Mouse (Mus musculus): ENCODE measurements around the gene St3gal3. TPM values are rescaled to one million over a fixed set of nuclear protein-coding genes. Genes with fewer than 3 reads are reported as not detected.

The St3gal3 gene
- polyA plus RNA-seq, 1 experiment from 2014 or later: 1.6 TPM

GRCm38 (mm10) chr4:118137857-118138256 is 3.1 kb upstream of the St3gal3 start:
- H3K9me3 ChIP-seq (replicated peaks): no peaks in the 10 kb centered on the region
- ATAC-seq (ENCODE audit: low read depth) (no peak), DNase-seq (no peak)
- no peak overlapping the region for H3K4me3 ChIP-seq (replicated peaks)
- no peak overlapping the region for H3K27ac ChIP-seq
- peaks cover 64% of the 10 kb centered on the region for H3K36me3 ChIP-seq
- no peak overlapping the region for H3K4me2 ChIP-seq
- no peaks in the 10 kb centered on the region for H3K27me3 ChIP-seq
- peaks cover 24% of the 10 kb centered on the region for H3K4me1 ChIP-seq (replicated peaks)
- 88% methylated on average over 16 of the region's 16 CpGs for WGBS (ENCODE audit: insufficient replicate concordance)
- no peak overlapping the region for H3K9ac ChIP-seq

DNA sequence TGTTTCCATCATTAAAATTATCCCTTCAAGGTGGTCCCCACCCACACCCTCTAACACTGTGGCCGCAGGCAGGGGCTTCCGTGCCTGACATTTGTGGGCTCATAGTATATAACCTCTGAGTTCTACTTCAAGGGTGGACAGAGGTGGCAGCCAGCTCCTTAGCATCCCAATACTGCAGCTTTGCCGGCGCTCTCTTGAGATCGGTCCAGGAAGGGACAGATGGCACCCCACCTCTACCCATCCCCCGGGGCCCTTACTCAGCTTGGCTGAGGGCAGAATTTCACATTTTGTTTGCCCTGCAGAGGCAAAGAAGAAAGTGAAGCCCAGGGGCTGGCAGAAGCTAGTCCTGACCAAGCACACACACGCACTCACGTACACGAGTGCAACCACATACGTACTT is 2.6 kb upstream of the St3gal3 start:
- ATAC-seq (ENCODE audit: low read depth) (no peak), DNase-seq (no peak)
- no peak overlapping the region for H3K4me2 ChIP-seq
- no peak overlapping the region for H3K9ac ChIP-seq
- peaks cover 58% of the 10 kb centered on the region for H3K36me3 ChIP-seq
- no peak overlapping the region for H3K4me3 ChIP-seq (replicated peaks)
- no peaks in the 10 kb centered on the region for H3K27me3 ChIP-seq
- H3K4me1 ChIP-seq (replicated peaks): peaks cover 25% of the 10 kb centered on the region
- H3K9me3 ChIP-seq (replicated peaks): no peaks in the 10 kb centered on the region
- no peak overlapping the region for H3K27ac ChIP-seq
- WGBS (ENCODE audit: insufficient replicate concordance): 90% methylated on average over 10 of the region's 10 CpGs

- H3K4me1 ChIP-seq (replicated peaks): peaks cover 30% of the 10 kb centered on the region
- peak overlapping the region; percentile 91 for H3K9ac ChIP-seq
- WGBS (ENCODE audit: insufficient replicate concordance): 98% methylated on average over 1 of the region's 1 CpGs
- peak overlapping the region; percentile 95 for H3K4me2 ChIP-seq
- peaks cover 41% of the 10 kb centered on the region for H3K36me3 ChIP-seq
- DNase-seq (no peak), ATAC-seq (ENCODE audit: low read depth) (no peak)
- no peaks in the 10 kb centered on the region for H3K9me3 ChIP-seq (replicated peaks)
- peak overlapping the region; percentile 95 for H3K4me3 ChIP-seq (replicated peaks)
- H3K27me3 ChIP-seq: no peaks in the 10 kb centered on the region
- H3K27ac ChIP-seq: peak overlapping the region; percentile 44; the same call in 1 of the 2 replicates
Measured at GRCm38 (mm10) chr4:118135414-118135813, 700 bp upstream of the St3gal3 start.

GRCm38 (mm10) chr4:118131329-118131728 is 3.4 kb downstream of the St3gal3 start:
- Histone ChIP-seq H3K4me2 (no peak overlapping the region), H3K27ac (no peak overlapping the region), H3K9ac (no peak overlapping the region), H3K36me3 (peaks cover 4% of the 10 kb centered on the region; the same call in 1 of the 2 replicates), H3K9me3 (replicated peaks) (no peaks in the 10 kb centered on the region), H3K27me3 (no peaks in the 10 kb centered on the region), H3K4me3 (replicated peaks) (no peak overlapping the region), H3K4me1 (replicated peaks) (peaks cover 36% of the 10 kb centered on the region)
- DNase-seq: no peak
- 83% methylated on average over 5 of the region's 5 CpGs for WGBS (ENCODE audit: insufficient replicate concordance)
- ATAC-seq (ENCODE audit: low read depth): no peak

DNA sequence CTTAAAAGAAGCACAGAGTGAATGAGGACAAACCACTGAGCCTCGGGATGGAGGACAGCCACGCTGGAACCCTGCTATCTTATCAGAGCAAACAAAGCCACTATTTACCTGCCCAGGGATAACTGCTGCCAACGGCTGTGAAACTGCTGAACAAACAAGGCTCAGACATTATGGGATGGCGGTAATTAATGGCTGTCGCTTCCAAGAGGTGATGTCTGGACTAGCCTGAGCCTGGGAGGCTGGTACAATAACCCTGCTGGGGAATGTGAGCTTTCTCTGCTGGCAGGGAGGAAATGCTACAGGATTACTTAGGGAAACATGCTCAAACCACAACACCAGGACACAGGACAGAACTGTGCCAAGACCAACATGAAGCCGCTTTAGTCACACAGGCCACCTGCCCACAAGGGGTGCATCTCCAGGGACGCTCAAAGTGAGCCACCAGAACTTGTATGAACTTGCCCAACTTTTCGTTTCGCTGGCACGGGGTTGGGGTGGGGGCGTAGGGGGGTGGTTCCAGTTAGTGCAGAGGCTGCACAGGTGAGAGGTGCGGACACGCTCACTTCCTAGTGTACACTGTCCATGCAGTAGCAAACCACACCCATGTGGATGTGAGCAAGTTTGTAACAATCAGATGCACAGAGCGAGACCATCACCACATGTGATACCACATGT is 11.5 kb downstream of the St3gal3 start:
- Histone ChIP-seq H3K4me2 (no peak overlapping the region), H3K27me3 (no peaks in the 10 kb centered on the region), H3K4me3 (replicated peaks) (no peak overlapping the region), H3K36me3 (no peaks in the 10 kb centered on the region), H3K27ac (no peak overlapping the region), H3K4me1 (replicated peaks) (peaks cover 23% of the 10 kb centered on the region), H3K9ac (no peak overlapping the region), H3K9me3 (replicated peaks) (no peaks in the 10 kb centered on the region)
- WGBS (ENCODE audit: insufficient replicate concordance): 65% methylated on average over 14 of the region's 14 CpGs
- no peak for DNase-seq
- peak; percentile 68 for ATAC-seq (ENCODE audit: low read depth)

GRCm38 (mm10) chr4:118122078-118122477 is 12.6 kb downstream of the St3gal3 start:
- Histone ChIP-seq H3K9me3 (replicated peaks) (no peaks in the 10 kb centered on the region), H3K4me3 (replicated peaks) (no peak overlapping the region), H3K27ac (no peak overlapping the region), H3K27me3 (no peaks in the 10 kb centered on the region), H3K4me1 (replicated peaks) (peaks cover 17% of the 10 kb centered on the region), H3K9ac (no peak overlapping the region), H3K36me3 (no peaks in the 10 kb centered on the region), H3K4me2 (no peak overlapping the region)
- 72% methylated on average over 10 of the region's 10 CpGs for WGBS (ENCODE audit: insufficient replicate concordance)
- ATAC-seq (ENCODE audit: low read depth): peak; percentile 57
- no peak for DNase-seq

DNA sequence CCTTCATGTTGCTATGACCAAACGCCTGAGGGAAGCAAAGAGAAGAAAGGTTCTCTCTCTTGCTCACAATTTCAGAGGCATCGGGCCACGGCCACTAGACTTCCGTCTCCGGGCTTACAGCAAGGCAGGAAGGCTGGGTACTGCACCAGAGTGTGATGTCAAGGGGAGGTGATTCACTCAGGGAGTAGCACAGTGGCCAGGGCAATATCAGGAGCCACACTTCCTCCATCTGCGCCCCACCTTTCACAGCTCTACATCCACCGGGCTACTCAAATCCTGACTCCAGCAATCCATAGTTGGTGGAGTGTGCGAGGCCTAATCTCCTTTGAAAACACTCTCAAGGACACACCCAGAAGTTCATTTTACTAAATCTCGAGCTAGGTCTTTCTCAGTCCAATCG is 17.1 kb downstream of the St3gal3 start:
- Histone ChIP-seq H3K4me1 (replicated peaks) (peaks cover 28% of the 10 kb centered on the region), H3K36me3 (no peaks in the 10 kb centered on the region), H3K4me2 (no peak overlapping the region), H3K4me3 (replicated peaks) (no peak overlapping the region), H3K27me3 (no peaks in the 10 kb centered on the region), H3K27ac (no peak overlapping the region), H3K9me3 (replicated peaks) (no peaks in the 10 kb centered on the region), H3K9ac (no peak overlapping the region)
- ATAC-seq (ENCODE audit: low read depth) (no peak), DNase-seq (no peak)
- WGBS (ENCODE audit: insufficient replicate concordance): 76% methylated on average over 10 of the region's 10 CpGs

- Histone ChIP-seq H3K27ac (no peak overlapping the region), H3K27me3 (no peaks in the 10 kb centered on the region), H3K9ac (no peak overlapping the region), H3K4me2 (no peak overlapping the region), H3K4me1 (replicated peaks) (peaks cover 26% of the 10 kb centered on the region), H3K36me3 (no peaks in the 10 kb centered on the region), H3K9me3 (replicated peaks) (no peaks in the 10 kb centered on the region), H3K4me3 (replicated peaks) (no peak overlapping the region)
- no peak for ATAC-seq (ENCODE audit: low read depth)
- 86% methylated on average over 11 of the region's 11 CpGs for WGBS (ENCODE audit: insufficient replicate concordance)
- DNase-seq: no peak
Measured at GRCm38 (mm10) chr4:118116098-118116497, 18.6 kb downstream of the St3gal3 start.

DNA sequence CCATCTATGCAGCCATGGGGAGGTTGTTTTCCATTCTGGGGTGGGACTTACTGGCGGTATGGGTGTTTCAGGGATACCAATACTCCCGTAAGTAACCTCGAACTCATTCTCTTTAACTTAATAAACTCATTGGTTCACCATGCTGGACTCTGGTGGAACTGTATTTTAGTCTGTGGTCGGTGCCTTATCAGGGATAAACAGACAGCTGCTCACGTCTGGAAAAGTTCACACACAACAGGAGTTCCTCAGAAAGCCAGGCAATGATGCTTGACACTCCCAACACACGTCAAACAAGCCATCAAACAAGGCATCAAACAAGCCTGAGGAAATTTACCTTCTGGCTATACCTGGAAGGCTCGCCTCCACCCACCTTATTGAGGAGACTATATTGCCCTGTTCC is 19.6 kb downstream of the St3gal3 start:
- no peak overlapping the region for H3K27ac ChIP-seq
- H3K27me3 ChIP-seq: no peaks in the 10 kb centered on the region
- no peaks in the 10 kb centered on the region for H3K9me3 ChIP-seq (replicated peaks)
- no peak overlapping the region for H3K9ac ChIP-seq
- no peaks in the 10 kb centered on the region for H3K36me3 ChIP-seq
- no peak overlapping the region for H3K4me2 ChIP-seq
- peaks cover 27% of the 10 kb centered on the region for H3K4me1 ChIP-seq (replicated peaks)
- H3K4me3 ChIP-seq (replicated peaks): no peak overlapping the region
- DNase-seq (no peak), ATAC-seq (ENCODE audit: low read depth) (0 out of 2 replicates have a peak, but pooled peaks have one; percentile 39)
- WGBS (ENCODE audit: insufficient replicate concordance): 36% methylated on average over 7 of the region's 7 CpGs

GRCm38 (mm10) chr4:118112601-118113000 is 22.1 kb downstream of the St3gal3 start:
- no peak overlapping the region for H3K9ac ChIP-seq
- DNase-seq (no peak), ATAC-seq (ENCODE audit: low read depth) (no peak)
- peaks cover 47% of the 10 kb centered on the region for H3K4me1 ChIP-seq (replicated peaks)
- H3K36me3 ChIP-seq: peaks cover 5% of the 10 kb centered on the region; the same call in 1 of the 2 replicates
- H3K27me3 ChIP-seq: no peaks in the 10 kb centered on the region
- H3K4me2 ChIP-seq: no peak overlapping the region
- H3K27ac ChIP-seq: no peak overlapping the region
- H3K4me3 ChIP-seq (replicated peaks): no peak overlapping the region
- WGBS (ENCODE audit: insufficient replicate concordance): 64% methylated on average over 12 of the region's 12 CpGs
- no peaks in the 10 kb centered on the region; the same call in 1 of the 2 replicates for H3K9me3 ChIP-seq (replicated peaks)

- H3K27me3 ChIP-seq: no peaks in the 10 kb centered on the region
- H3K4me3 ChIP-seq (replicated peaks): no peak overlapping the region
- WGBS (ENCODE audit: insufficient replicate concordance): 44% methylated on average over 13 of the region's 13 CpGs
- H3K4me1 ChIP-seq (replicated peaks): peaks cover 43% of the 10 kb centered on the region
- DNase-seq: peak; percentile 23
- peak overlapping the region; percentile 49; the same call in 1 of the 2 replicates for H3K9ac ChIP-seq
- peak; percentile 84 for ATAC-seq (ENCODE audit: low read depth)
- no peaks in the 10 kb centered on the region; the same call in 1 of the 2 replicates for H3K9me3 ChIP-seq (replicated peaks)
- peak overlapping the region; percentile 46 for H3K4me2 ChIP-seq
- H3K27ac ChIP-seq: peak overlapping the region; percentile 70
- H3K36me3 ChIP-seq: peaks cover 5% of the 10 kb centered on the region; the same call in 1 of the 2 replicates
Measured at GRCm38 (mm10) chr4:118109649-118110048, 25.1 kb downstream of the St3gal3 start.

GRCm38 (mm10) chr4:118108779-118109178 is 25.9 kb downstream of the St3gal3 start:
- Histone ChIP-seq H3K9ac (peak overlapping the region; percentile 49; the same call in 1 of the 2 replicates), H3K4me2 (peak overlapping the region; percentile 46), H3K9me3 (replicated peaks) (no peaks in the 10 kb centered on the region; the same call in 1 of the 2 replicates), H3K4me1 (replicated peaks) (peaks cover 39% of the 10 kb centered on the region), H3K36me3 (peaks cover 5% of the 10 kb centered on the region; the same call in 1 of the 2 replicates), H3K27me3 (no peaks in the 10 kb centered on the region), H3K4me3 (replicated peaks) (no peak overlapping the region), H3K27ac (peak overlapping the region; percentile 70)
- ATAC-seq (ENCODE audit: low read depth) (peak; percentile 50), DNase-seq (peak; percentile 18)
- 46% methylated on average over 7 of the region's 7 CpGs for WGBS (ENCODE audit: insufficient replicate concordance)
